Mouse (Mus musculus): ENCODE measurements around the gene Tmem221. TPM values are rescaled to one million over a fixed set of nuclear protein-coding genes. Genes with fewer than 3 reads are reported as not detected.
A peak's percentile ranks its signal among the peaks of the same experiment; 100 is the strongest.

Gene Tmem221
- polyA plus RNA-seq, 1 experiment from 2014 or later, result 0.53 TPM

- Histone ChIP-seq H3K4me1 (replicated peaks) (peaks cover 55% of the 10 kb centered on the region), H3K36me3 (no peaks in the 10 kb centered on the region), H3K27me3 (no peaks in the 10 kb centered on the region), H3K4me3 (replicated peaks) (peak overlapping the region; percentile 79; the same call in 1 of the 2 replicates), H3K4me2 (peak overlapping the region; percentile 95), H3K27ac (no peak overlapping the region), H3K9me3 (replicated peaks) (no peaks in the 10 kb centered on the region), H3K9ac (0 out of 2 replicates have a peak overlapping the region, but pooled peaks have one; percentile 3)
- 87% methylated on average over 8 of the region's 8 CpGs for WGBS (ENCODE audit: insufficient replicate concordance)
- ATAC-seq (ENCODE audit: low read depth) (no peak), DNase-seq (no peak)
Measured at GRCm38 (mm10) chr8:71593556-71594323, 35.1 kb upstream of the Tmem221 start.

DNA sequence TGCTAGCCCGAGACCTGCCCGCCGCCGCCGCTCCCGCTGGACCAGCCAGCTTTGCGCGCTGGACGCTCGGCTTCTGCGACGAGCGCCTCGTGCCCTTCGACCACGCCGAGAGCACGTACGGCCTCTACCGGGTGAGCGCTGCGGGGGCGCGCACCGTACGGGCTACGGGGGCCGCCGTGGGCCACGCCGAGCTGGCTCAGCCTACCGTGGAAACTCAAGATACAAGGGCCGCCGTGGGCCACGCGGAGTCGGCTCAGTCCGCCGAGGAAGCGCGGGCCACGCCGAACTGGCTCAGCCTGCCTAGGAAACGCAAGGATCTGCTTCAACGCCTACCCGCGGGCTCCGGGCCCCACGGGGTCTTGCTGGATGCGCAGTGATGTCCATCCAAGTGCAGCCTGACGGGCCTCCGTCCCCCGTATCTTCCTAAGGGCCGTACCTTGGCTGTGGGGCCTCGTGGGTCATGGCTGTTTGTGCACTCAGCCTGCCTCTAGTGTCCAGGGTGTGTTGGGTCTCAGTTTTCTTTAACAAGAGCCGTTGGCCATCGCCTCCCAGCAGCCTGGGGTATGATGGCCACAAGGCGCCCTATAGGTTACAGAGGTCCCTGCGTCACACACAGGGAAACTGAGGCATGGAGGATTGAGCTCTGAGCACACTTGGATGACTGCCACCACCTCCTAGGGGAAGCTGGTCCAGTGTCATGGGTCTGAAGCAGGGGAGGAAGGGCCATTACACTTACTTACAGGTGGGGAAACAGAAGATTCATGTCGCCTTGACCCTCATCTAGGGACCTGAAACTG lies 33.9 kb upstream of the Tmem221 start:
- peaks cover 55% of the 10 kb centered on the region for H3K4me1 ChIP-seq (replicated peaks)
- peak overlapping the region; percentile 83 for H3K9ac ChIP-seq
- ATAC-seq (ENCODE audit: low read depth) (peak; percentile 38), DNase-seq (no peak)
- H3K36me3 ChIP-seq, result no peaks in the 10 kb centered on the region
- 3% methylated on average over 60 of the region's 60 CpGs for WGBS (ENCODE audit: insufficient replicate concordance)
- H3K27ac ChIP-seq, result peak overlapping the region; percentile 94
- peak overlapping the region; percentile 95 for H3K4me2 ChIP-seq
- no peaks in the 10 kb centered on the region for H3K27me3 ChIP-seq
- peak overlapping the region; percentile 79 for H3K4me3 ChIP-seq (replicated peaks)
- H3K9me3 ChIP-seq (replicated peaks), result no peaks in the 10 kb centered on the region

DNA sequence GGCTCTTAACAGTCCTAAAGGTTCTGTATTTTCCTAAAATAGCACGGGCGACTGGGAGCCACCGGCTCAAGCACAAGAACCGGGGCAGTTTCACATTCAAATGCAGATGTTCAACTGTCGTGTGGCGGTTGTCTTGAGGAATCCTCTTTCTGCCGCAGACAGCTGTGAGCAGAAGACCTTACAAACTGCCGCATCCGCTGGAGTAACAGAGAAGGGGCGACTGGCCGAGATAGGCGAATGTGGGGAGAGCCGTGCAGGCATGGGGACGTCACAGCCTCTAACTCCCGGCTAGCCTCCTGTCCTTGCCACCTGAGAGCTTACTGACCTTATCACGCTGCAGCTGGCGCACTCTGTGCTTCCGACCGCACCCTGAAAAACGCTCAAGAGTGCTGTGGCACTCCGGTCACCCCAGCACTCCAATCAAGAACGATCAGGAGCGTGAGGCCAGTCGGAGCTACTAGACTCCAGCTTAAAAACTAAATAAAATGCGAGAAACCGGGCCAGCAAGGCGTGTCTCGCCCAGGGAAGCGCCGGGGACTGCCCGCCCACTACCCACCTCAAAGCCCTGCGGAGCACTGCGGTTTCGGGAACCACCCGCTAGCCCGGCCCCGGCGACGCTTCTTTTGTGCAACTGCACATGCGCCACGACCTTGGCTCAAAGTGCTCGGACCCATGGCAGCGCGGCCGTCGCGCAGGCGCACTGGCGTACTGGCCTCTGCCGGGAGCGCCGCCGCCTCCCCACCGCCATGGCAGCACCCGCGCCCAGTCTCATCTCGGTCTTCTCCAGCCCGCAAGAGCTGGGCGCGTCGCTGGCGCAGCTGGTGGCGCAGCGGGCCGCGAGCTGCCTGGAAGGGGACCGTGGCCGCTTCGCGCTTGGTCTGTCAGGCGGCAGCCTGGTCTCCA lies 33.1 kb upstream of the Tmem221 start, which contains the start of gene Pgls:
Gene Pgls, plus strand, starts transcription at position 706 of the 903 bp plus-strand sequence.
- under 1% methylated on average over 71 of the region's 71 CpGs for WGBS (ENCODE audit: insufficient replicate concordance)
- Histone ChIP-seq H3K9me3 (replicated peaks) (no peaks in the 10 kb centered on the region), H3K36me3 (no peaks in the 10 kb centered on the region), H3K4me3 (replicated peaks) (peak within 1 kb of the TSS; percentile 79), H3K9ac (peak within 1 kb of the TSS; percentile 83), H3K4me2 (peak within 1 kb of the TSS; percentile 95), H3K27me3 (no peaks in the 10 kb centered on the region), H3K4me1 (replicated peaks) (peaks cover 51% of the 10 kb centered on the region), H3K27ac (peak within 1 kb of the TSS; percentile 94)
- ATAC-seq (ENCODE audit: low read depth) (peak; percentile 89), DNase-seq (peak; percentile 89)

- no peaks in the 10 kb centered on the region for H3K27me3 ChIP-seq
- peak overlapping the region; percentile 94 for H3K27ac ChIP-seq
- 14% methylated on average over 5 of the region's 5 CpGs for WGBS (ENCODE audit: insufficient replicate concordance)
- H3K4me3 ChIP-seq (replicated peaks), result peak overlapping the region; percentile 79
- H3K36me3 ChIP-seq, result no peaks in the 10 kb centered on the region
- H3K9me3 ChIP-seq (replicated peaks), result no peaks in the 10 kb centered on the region
- DNase-seq (no peak), ATAC-seq (ENCODE audit: low read depth) (no peak)
- peaks cover 44% of the 10 kb centered on the region for H3K4me1 ChIP-seq (replicated peaks)
- H3K9ac ChIP-seq, result peak overlapping the region; percentile 83
- peak overlapping the region; percentile 95 for H3K4me2 ChIP-seq
Measured at GRCm38 (mm10) chr8:71591017-71591416, 32.3 kb upstream of the Tmem221 start.

DNA sequence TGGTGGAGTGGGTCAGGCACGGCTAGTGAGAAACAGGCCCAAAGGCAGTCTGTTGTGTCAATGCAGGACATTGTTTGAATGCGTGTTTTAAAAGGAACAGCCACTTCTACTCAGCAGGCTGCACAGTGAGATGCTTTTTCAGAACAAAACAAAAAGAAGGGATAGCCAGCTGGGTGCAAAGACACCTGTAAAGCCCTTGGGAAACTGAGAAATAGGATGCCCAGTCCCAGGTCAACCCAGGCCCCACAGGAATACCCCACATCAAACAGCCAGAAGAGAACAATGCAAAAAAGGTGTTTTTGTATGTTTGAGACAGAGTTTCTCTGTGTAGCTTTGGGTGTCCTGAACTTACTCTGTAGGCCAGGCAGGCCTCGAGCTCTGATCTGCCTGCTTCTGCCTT lies 30.1 kb upstream of the Tmem221 start:
- Histone ChIP-seq H3K4me1 (replicated peaks) (peaks cover 31% of the 10 kb centered on the region), H3K9me3 (replicated peaks) (no peaks in the 10 kb centered on the region), H3K4me3 (replicated peaks) (no peak overlapping the region), H3K27ac (no peak overlapping the region), H3K27me3 (no peaks in the 10 kb centered on the region), H3K36me3 (no peaks in the 10 kb centered on the region), H3K4me2 (no peak overlapping the region), H3K9ac (no peak overlapping the region)
- no peak for ATAC-seq (ENCODE audit: low read depth)
- WGBS (ENCODE audit: insufficient replicate concordance), result 65% methylated on average over 3 of the region's 3 CpGs
- DNase-seq, result no peak

DNA sequence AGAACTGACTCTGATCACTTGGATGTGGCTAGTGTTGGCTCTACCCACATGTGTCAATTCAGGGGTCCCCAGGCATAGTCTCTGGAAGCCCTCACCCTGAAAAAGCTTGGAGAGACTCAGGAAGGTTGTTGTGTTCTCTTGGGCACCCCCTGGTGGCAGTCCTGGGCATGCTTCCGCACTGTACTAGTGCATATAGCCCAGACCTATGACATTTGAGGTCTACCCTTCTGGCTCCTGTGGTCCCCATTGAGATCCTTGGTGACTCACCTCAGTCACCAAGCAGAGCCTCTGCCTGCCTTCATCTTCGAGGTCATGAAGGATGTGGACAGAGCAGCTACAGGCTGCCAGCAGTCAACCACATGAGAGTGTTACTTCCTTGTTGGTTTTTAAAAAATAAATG lies 28.2 kb upstream of the Tmem221 start:
- no peaks in the 10 kb centered on the region for H3K27me3 ChIP-seq
- no peaks in the 10 kb centered on the region for H3K36me3 ChIP-seq
- H3K27ac ChIP-seq, result no peak overlapping the region
- ATAC-seq (ENCODE audit: low read depth) (no peak), DNase-seq (no peak)
- 50% methylated on average over 2 of the region's 2 CpGs for WGBS (ENCODE audit: insufficient replicate concordance)
- peaks cover 16% of the 10 kb centered on the region for H3K4me1 ChIP-seq (replicated peaks)
- no peak overlapping the region for H3K4me3 ChIP-seq (replicated peaks)
- H3K9me3 ChIP-seq (replicated peaks), result no peaks in the 10 kb centered on the region
- no peak overlapping the region for H3K4me2 ChIP-seq
- H3K9ac ChIP-seq, result no peak overlapping the region

DNA sequence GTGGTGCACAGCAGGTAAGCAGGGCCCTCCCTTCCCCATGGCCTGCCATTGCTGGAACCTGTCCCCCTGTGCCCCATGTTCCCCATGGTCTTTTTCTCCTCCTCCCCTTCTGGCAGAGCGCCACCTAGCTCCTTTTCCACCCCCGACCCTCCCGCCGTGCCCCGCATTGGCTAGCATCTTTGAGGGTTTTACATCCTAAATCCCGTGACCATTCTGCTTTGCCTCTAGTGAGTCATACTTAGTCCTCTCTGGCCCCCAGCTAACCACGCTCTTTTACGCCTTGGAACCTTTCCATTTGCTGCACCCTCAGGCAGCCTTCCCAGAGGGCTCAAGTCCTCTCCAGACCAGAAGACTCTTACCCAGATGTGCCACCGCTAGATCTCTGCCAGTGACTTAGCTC lies 21.5 kb upstream of the Tmem221 start:
- H3K4me3 ChIP-seq (replicated peaks), result no peak overlapping the region
- WGBS (ENCODE audit: insufficient replicate concordance), result 65% methylated on average over 9 of the region's 9 CpGs
- H3K9me3 ChIP-seq (replicated peaks), result no peaks in the 10 kb centered on the region
- DNase-seq (no peak), ATAC-seq (ENCODE audit: low read depth) (no peak)
- H3K27me3 ChIP-seq, result no peaks in the 10 kb centered on the region
- no peak overlapping the region for H3K4me2 ChIP-seq
- H3K36me3 ChIP-seq, result no peaks in the 10 kb centered on the region
- H3K27ac ChIP-seq, result no peak overlapping the region
- no peak overlapping the region for H3K9ac ChIP-seq
- 0 out of 2 replicates have a peak, but pooled peaks cover 5% of the 10 kb centered on the region for H3K4me1 ChIP-seq (replicated peaks)

- no peak overlapping the region for H3K4me2 ChIP-seq
- H3K4me3 ChIP-seq (replicated peaks), result no peak overlapping the region
- H3K36me3 ChIP-seq, result no peaks in the 10 kb centered on the region
- H3K4me1 ChIP-seq (replicated peaks), result 0 out of 2 replicates have a peak, but pooled peaks cover 5% of the 10 kb centered on the region
- no peak overlapping the region for H3K9ac ChIP-seq
- H3K27me3 ChIP-seq, result no peaks in the 10 kb centered on the region
- no peak overlapping the region for H3K27ac ChIP-seq
- ATAC-seq (ENCODE audit: low read depth) (no peak), DNase-seq (no peak)
- H3K9me3 ChIP-seq (replicated peaks), result no peaks in the 10 kb centered on the region
- WGBS (ENCODE audit: insufficient replicate concordance), result 87% methylated on average over 14 of the region's 14 CpGs
Measured at GRCm38 (mm10) chr8:71579476-71579875, 20.8 kb upstream of the Tmem221 start.

DNA sequence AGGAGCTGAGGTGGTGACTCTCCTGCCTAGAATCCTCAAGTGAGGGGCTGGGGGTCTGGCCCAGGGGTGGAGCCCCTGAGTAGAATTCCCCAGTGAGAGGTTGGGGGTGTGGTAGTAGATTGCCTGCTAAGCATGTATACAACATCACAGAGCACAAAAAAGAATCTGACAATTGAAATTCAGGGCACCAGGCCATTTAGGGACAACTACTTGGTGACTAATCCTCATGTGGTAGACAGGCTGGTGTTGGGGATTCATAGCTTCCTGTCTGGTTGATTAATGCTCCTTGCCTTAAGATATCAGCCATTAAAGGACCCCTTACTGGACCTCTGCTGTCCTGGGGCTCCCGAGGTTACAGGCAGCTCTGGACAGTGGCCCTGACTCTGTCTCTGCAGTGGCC lies 20.3 kb upstream of the Tmem221 start:
- no peak overlapping the region for H3K4me3 ChIP-seq (replicated peaks)
- no peaks in the 10 kb centered on the region for H3K27me3 ChIP-seq
- no peak overlapping the region for H3K27ac ChIP-seq
- H3K4me1 ChIP-seq (replicated peaks), result 0 out of 2 replicates have a peak, but pooled peaks cover 5% of the 10 kb centered on the region
- no peak for DNase-seq
- ATAC-seq (ENCODE audit: low read depth), result no peak
- 47% methylated on average over 1 of the region's 1 CpGs for WGBS (ENCODE audit: insufficient replicate concordance)
- H3K4me2 ChIP-seq, result no peak overlapping the region
- no peaks in the 10 kb centered on the region for H3K36me3 ChIP-seq
- H3K9ac ChIP-seq, result no peak overlapping the region
- no peaks in the 10 kb centered on the region for H3K9me3 ChIP-seq (replicated peaks)

- H3K36me3 ChIP-seq, result no peaks in the 10 kb centered on the region
- H3K27me3 ChIP-seq, result no peaks in the 10 kb centered on the region
- H3K4me3 ChIP-seq (replicated peaks), result no peak overlapping the region
- H3K4me1 ChIP-seq (replicated peaks), result 0 out of 2 replicates have a peak, but pooled peaks cover 5% of the 10 kb centered on the region
- DNase-seq (no peak), ATAC-seq (ENCODE audit: low read depth) (no peak)
- H3K27ac ChIP-seq, result no peak overlapping the region
- no peak overlapping the region for H3K4me2 ChIP-seq
- H3K9me3 ChIP-seq (replicated peaks), result no peaks in the 10 kb centered on the region
- H3K9ac ChIP-seq, result no peak overlapping the region
- 37% methylated on average over 4 of the region's 4 CpGs for WGBS (ENCODE audit: insufficient replicate concordance)
Measured at GRCm38 (mm10) chr8:71577856-71578387, 19.3 kb upstream of the Tmem221 start.
